Mouse (Mus musculus) midbrain, embryonic 16.5 days (tissue): ENCODE measurements around the gene Zfp668. TPM values are rescaled to one million over a fixed set of nuclear protein-coding genes. Genes with fewer than 3 reads are reported as not detected.

Source experiments
- ATAC-seq: fragments of 200-750 bp; cut with Nextera tagmentation; 2 replicates; pipeline ENCODE4 v1.8.0; 2017; ENCODE audit warnings: moderate TSS enrichment
- H3K27ac ChIP-seq: fragments of 300-500 bp; sonication (generic); 2 replicates; pipeline ENCODE4 v1.5.1; 2014; ENCODE audit warnings: mild to moderate bottlenecking, low read length, mixed read lengths
- H3K27me3 ChIP-seq: fragments of 300-500 bp; sonication (generic); 2 replicates; pipeline ENCODE4 v1.6.1; 2014; ENCODE audit warnings: low read depth, low read length, mixed read lengths; ENCODE audit not compliant: control insufficient read depth, insufficient read depth
- H3K36me3 ChIP-seq: fragments of 300-500 bp; sonication (generic); 2 replicates; pipeline ENCODE4 v1.6.1; 2014; ENCODE audit warnings: mild to moderate bottlenecking, low read length, moderate library complexity, mixed read lengths; ENCODE audit not compliant: control insufficient read depth, insufficient read depth
- H3K4me1 ChIP-seq: fragments of 300-500 bp; sonication (generic); 2 replicates; pipeline ENCODE4 v1.6.1; 2014; ENCODE audit warnings: mild to moderate bottlenecking, low read length, mixed read lengths; ENCODE audit not compliant: control insufficient read depth, insufficient read depth
- H3K4me2 ChIP-seq: fragments of 300-500 bp; sonication (generic); 2 replicates; pipeline ENCODE4 v1.6.1; 2014; ENCODE audit warnings: mild to moderate bottlenecking, low read length, mixed read lengths
- H3K4me3 ChIP-seq: fragments of 300-500 bp; sonication (generic); 2 replicates; pipeline ENCODE4 v1.5.1; 2014; ENCODE audit warnings: low read depth, mild to moderate bottlenecking, low read length, moderate library complexity, mixed read lengths
- H3K9ac ChIP-seq: fragments of 300-500 bp; sonication (generic); 2 replicates; pipeline ENCODE4 v1.6.1; 2014; ENCODE audit warnings: low read depth, low read length, mixed read lengths
- H3K9me3 ChIP-seq: fragments of 300-500 bp; sonication (generic); replicated peaks from 2 replicates; pipeline ENCODE4 v1.6.1; 2014; ENCODE audit warnings: mild to moderate bottlenecking, low read length, mixed read lengths; ENCODE audit not compliant: control insufficient read depth, poor library complexity, severe bottlenecking
- WGBS: fragments of 180-500 bp; shearing (Covaris S2); extraction: QIAGEN DNeasy Blood & Tissue Kit; methylation state at CpG from one replicate; pipeline ENCODE4 v1.1.7; 2014; 5-methylcytosine and 5-hydroxymethylcytosine counted together
- polyA plus RNA-seq: library from polyadenylated mRNA; unstranded; fragments of >200 nt; fragmentation: Nextera tagmentation; extraction: Ambion mirVana; gene quantifications from 2 replicates; pipeline ENCODE4 v1.2.1, GENCODE M21; 2015

The Zfp668 gene
- polyA plus RNA-seq, 1 experiment from 2014 or later: 37.8 TPM

DNA sequence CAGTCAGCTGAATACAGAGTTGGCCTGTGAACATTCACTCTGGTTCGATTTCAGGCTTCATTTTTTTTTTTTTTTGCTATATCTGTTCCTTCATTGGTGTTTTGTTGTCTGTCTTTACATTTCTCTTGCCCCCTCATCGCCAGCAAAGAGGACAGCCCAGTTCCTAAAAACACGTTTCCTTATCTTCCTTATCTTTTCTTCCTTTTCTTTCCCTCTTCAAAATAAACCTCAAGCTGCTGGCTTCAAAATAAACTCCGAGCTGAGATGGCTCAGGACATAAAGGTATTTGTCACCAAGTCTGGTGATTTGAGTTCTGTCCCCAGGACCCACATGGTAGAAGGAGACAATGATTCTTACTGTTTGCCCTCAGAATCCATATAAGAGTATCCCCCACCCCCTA lies 36.3 kb upstream of the Zfp668 start:
- 32% methylated on average over 4 of the region's 4 CpGs for WGBS
- ATAC-seq: no peak

GRCm38 (mm10) chr7:127912190-127912871 lies 35.7 kb upstream of the Zfp668 start, which contains the start of gene Kat8:
Kat8 (plus strand) TSS chr7:127912516.
- peak within 1 kb of the TSS; percentile 74 for H3K4me2 ChIP-seq
- H3K36me3 ChIP-seq: peaks cover 16% of the 10 kb centered on the region
- ATAC-seq: peak; percentile 97
- H3K9me3 ChIP-seq: no peaks in the 10 kb centered on the region
- peak within 1 kb of the TSS; percentile 84 for H3K9ac ChIP-seq
- H3K27me3 ChIP-seq: no peaks in the 10 kb centered on the region
- peak within 1 kb of the TSS; percentile 83 for H3K27ac ChIP-seq
- WGBS: 1% methylated on average over 40 of the region's 40 CpGs
- peaks cover 10% of the 10 kb centered on the region for H3K4me1 ChIP-seq
- H3K4me3 ChIP-seq: peak within 1 kb of the TSS; percentile 97

More for the DNA sequence above, 36.3 kb upstream of the Zfp668 start:
- H3K36me3 ChIP-seq: peaks cover 15% of the 10 kb centered on the region
- peaks cover 10% of the 10 kb centered on the region for H3K4me1 ChIP-seq
- no peaks in the 10 kb centered on the region for H3K27me3 ChIP-seq
- H3K9me3 ChIP-seq: no peaks in the 10 kb centered on the region
- peak overlapping the region; percentile 97 for H3K4me3 ChIP-seq
- H3K27ac ChIP-seq: no peak overlapping the region; the same call in 1 of the 2 replicates
- H3K4me2 ChIP-seq: peak overlapping the region; percentile 74
- peak overlapping the region; percentile 84 for H3K9ac ChIP-seq

GRCm38 (mm10) chr7:127908656-127909055 lies 32.0 kb upstream of the Zfp668 start:
- Histone ChIP-seq H3K4me3 (no peak overlapping the region), H3K4me2 (no peak overlapping the region), H3K27me3 (no peaks in the 10 kb centered on the region), H3K9me3 (no peaks in the 10 kb centered on the region), H3K36me3 (peaks cover 13% of the 10 kb centered on the region), H3K27ac (no peak overlapping the region), H3K4me1 (peaks cover 17% of the 10 kb centered on the region), H3K9ac (no peak overlapping the region)
- 92% methylated on average over 4 of the region's 4 CpGs for WGBS
- ATAC-seq: no peak

DNA sequence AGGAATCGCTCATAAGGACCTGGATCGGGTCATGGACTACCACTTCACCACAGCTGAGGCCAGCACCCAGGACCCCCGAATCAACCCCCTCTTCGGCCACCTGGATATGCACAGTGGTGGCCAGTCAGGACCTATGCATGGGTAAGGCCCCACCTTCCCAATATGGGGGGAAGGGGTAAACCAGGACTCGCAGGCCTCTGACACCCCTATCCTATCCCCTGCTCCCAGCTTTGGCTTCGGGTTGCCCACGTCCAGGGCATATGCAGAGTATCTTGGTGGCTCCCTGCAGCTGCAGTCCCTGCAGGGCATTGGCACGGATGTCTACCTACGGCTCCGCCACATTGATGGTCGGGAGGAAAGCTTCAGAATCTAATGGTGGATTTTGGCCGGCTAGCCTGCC lies 31.3 kb upstream of the Zfp668 start:
- peaks cover 13% of the 10 kb centered on the region for H3K36me3 ChIP-seq
- H3K27me3 ChIP-seq: no peaks in the 10 kb centered on the region
- WGBS: 93% methylated on average over 12 of the region's 12 CpGs
- no peak for ATAC-seq
- H3K4me3 ChIP-seq: no peak overlapping the region
- peaks cover 11% of the 10 kb centered on the region for H3K4me1 ChIP-seq
- no peak overlapping the region for H3K9ac ChIP-seq
- H3K4me2 ChIP-seq: no peak overlapping the region
- no peaks in the 10 kb centered on the region for H3K9me3 ChIP-seq
- H3K27ac ChIP-seq: no peak overlapping the region

DNA sequence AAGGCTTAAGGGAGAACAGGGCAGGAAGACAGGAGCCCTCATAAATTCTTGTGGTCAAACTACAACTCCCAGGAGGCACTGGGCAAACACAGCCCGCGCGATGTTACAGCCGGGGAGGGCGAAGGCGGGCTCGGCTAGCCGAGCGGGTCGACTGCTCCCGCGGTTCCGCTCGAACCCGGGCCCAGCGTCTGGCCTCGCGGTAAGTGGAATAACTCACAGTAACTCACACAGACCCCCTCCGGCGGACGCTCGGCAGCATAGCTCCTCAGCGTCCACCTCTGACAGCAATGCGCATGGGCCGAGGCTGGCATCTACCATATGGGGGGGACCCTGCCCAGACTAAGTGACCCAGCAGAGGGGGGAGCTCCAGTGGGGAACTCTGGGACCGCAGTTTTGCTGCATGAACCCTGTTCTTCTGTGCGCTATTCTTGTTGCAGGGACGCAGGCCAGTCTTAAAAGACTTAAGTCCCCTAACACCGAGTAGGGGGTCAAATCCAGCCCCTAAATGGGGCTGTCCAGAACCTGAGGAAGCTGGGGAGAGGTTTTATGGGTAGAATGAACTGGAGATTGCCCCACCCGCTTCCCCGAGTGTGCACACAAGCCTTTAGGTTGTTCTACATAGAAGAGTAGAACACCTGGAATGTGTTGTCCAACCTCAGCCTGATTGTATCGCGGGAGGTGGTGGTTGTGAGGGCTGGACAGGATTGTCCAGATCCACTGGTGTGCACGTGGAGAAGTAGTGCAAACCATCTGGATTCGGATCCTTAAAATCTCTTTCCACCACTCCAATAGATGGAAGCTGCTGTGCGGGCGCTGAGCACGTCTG lies 27.6 kb upstream of the Zfp668 start, which contains the start of gene Bckdk:
Gene Bckdk (plus strand): TSS at position 112 of the 826 bp plus-strand sequence.
- Histone ChIP-seq H3K4me1 (peaks cover 7% of the 10 kb centered on the region), H3K4me3 (peak within 1 kb of the TSS; percentile 62), H3K36me3 (peaks cover 13% of the 10 kb centered on the region), H3K9me3 (no peaks in the 10 kb centered on the region), H3K27ac (peak within 1 kb of the TSS; percentile 91), H3K27me3 (no peaks in the 10 kb centered on the region), H3K9ac (peak within 1 kb of the TSS; percentile 72), H3K4me2 (peak within 1 kb of the TSS; percentile 80)
- 6% methylated on average over 38 of the region's 38 CpGs for WGBS
- ATAC-seq: peak; percentile 94

DNA sequence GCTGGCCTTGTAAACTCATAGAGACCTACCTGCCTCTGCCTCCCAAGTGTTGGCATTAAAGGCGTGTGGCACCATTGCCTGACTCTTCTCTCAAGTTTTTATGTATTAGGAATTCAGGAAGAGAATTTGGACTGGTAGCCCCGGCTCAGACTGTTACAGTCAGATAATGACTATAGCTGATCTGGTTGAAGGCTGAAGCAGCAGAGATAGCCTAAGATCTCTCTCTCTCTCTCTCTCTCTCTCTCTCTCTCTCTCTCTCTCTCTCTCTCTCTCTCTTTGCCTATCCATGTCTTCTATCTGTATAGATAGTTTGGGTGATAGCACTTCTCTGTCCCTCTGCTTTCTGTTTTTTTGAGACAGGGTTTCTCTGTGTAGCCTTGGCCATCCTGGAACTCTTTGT lies 25.1 kb upstream of the Zfp668 start:
- H3K27ac ChIP-seq: no peak overlapping the region
- no peaks in the 10 kb centered on the region for H3K27me3 ChIP-seq
- H3K9ac ChIP-seq: no peak overlapping the region
- H3K36me3 ChIP-seq: peaks cover 1% of the 10 kb centered on the region
- no peak for ATAC-seq
- H3K4me1 ChIP-seq: peaks cover 7% of the 10 kb centered on the region
- no peaks in the 10 kb centered on the region for H3K9me3 ChIP-seq
- no peak overlapping the region for H3K4me2 ChIP-seq
- WGBS: 78% methylated on average over 2 of the region's 2 CpGs
- H3K4me3 ChIP-seq: no peak overlapping the region

- no peak for ATAC-seq
- Histone ChIP-seq H3K4me3 (no peak overlapping the region), H3K4me1 (peaks cover 7% of the 10 kb centered on the region)
Measured at GRCm38 (mm10) chr7:127899997-127900396, 23.4 kb upstream of the Zfp668 start.

DNA sequence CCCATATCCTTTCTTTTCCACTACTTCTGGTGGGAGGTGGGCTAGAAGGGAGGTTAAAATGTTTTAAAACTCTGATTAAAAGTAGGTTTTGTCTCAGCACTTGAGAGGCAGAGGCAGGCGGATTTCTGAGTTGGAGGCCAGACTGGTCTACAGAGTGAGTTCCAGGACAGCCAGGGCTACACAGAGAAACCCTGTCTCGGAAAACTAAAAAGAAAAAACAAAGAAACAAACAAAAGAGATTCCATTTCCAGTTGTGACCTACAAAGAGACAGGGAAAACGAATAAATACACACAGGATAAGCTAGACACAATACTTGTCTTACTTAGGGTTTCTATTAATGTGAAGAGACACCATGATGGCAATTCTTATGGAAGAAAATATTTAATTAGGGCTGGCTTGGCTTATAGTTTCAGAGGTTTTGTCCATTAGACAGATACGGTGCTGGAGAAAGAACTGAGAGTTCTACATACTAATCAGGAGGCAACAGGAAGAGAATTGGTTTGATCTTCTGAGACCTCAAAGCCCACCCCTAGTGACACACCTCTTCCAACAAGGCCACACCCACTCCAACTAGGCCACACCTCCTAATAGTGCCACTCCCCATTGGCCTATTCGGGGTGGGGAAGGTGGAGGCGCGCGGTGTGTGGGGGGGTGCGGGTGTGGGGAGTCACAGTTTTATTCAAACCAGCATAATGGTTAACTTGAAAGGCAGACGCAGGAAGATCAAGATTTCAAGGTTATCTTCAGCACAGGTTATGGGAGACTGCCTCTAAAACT lies 21.7 kb upstream of the Zfp668 start:
- no peak overlapping the region for H3K27ac ChIP-seq
- no peak for ATAC-seq

More at GRCm38 (mm10) chr7:127899997-127900396, 23.4 kb upstream of the Zfp668 start:
- Histone ChIP-seq H3K27ac (no peak overlapping the region), H3K9ac (no peak overlapping the region), H3K27me3 (no peaks in the 10 kb centered on the region), H3K9me3 (no peaks in the 10 kb centered on the region), H3K4me2 (no peak overlapping the region), H3K36me3 (no peaks in the 10 kb centered on the region)
- WGBS: 51% methylated on average over 7 of the region's 7 CpGs

More for the DNA sequence above, 21.7 kb upstream of the Zfp668 start:
- H3K4me3 ChIP-seq: no peak overlapping the region
- H3K9me3 ChIP-seq: no peaks in the 10 kb centered on the region
- WGBS: 41% methylated on average over 10 of the region's 10 CpGs
- peaks cover 2% of the 10 kb centered on the region for H3K36me3 ChIP-seq
- peaks cover 8% of the 10 kb centered on the region for H3K4me1 ChIP-seq
- H3K27me3 ChIP-seq: no peaks in the 10 kb centered on the region
- no peak overlapping the region for H3K4me2 ChIP-seq
- no peak overlapping the region for H3K9ac ChIP-seq
